Mouse (Mus musculus) C2C12 (cell line): ENCODE measurements around the gene Fam166a. TPM values are rescaled to one million over a fixed set of nuclear protein-coding genes. Genes with fewer than 3 reads are reported as not detected.

Experiments used
- H3K27me3 ChIP-seq: one replicate; pipeline ENCODE4 v1.6.1; 2011; ENCODE audit not compliant: control insufficient read depth, insufficient read depth, insufficient read length
- H3K36me3 ChIP-seq: one replicate; pipeline ENCODE4 v1.6.1; 2011; ENCODE audit not compliant: control insufficient read depth, insufficient read depth
- H3K4me3 ChIP-seq: one replicate; pipeline ENCODE4 v1.5.1; 2011; ENCODE audit warnings: mild to moderate bottlenecking, control low read depth; ENCODE audit not compliant: poor library complexity, insufficient read depth, severe bottlenecking
- H3K79me2 ChIP-seq: one replicate; pipeline ENCODE4 v1.6.1; 2011; ENCODE audit not compliant: control insufficient read depth, insufficient read depth
- H3K79me3 ChIP-seq: one replicate; pipeline ENCODE4 v1.6.1; 2011; ENCODE audit warnings: low read depth, control low read depth
- H3ac ChIP-seq: one replicate; pipeline ENCODE3; 2011; ENCODE audit warnings: low read depth; ENCODE audit not compliant: control insufficient read depth, insufficient read length
- CEBPB ChIP-seq: IDR thresholded peaks from one replicate; pipeline ENCODE4 v1.6.1; 2011; ENCODE audit warnings: low read depth, mild to moderate bottlenecking, control low read depth, moderate library complexity
- CTCF ChIP-seq: IDR thresholded peaks from one replicate; pipeline ENCODE4 v1.5.1; 2011; ENCODE audit not compliant: control insufficient read depth, insufficient read depth, insufficient read length
- FOSL1 ChIP-seq: IDR thresholded peaks from one replicate; pipeline ENCODE4 v1.8.0; 2011; ENCODE audit warnings: mild to moderate bottlenecking, low read length; ENCODE audit not compliant: poor library complexity, insufficient read depth, severe bottlenecking
- MAX ChIP-seq: IDR thresholded peaks from one replicate; pipeline ENCODE4 v1.6.1; 2011; ENCODE audit warnings: mild to moderate bottlenecking, control low read depth
- MYOD1 ChIP-seq: IDR thresholded peaks from one replicate; pipeline ENCODE4 v1.6.1; 2011; ENCODE audit warnings: low read depth; ENCODE audit not compliant: control insufficient read depth, insufficient read length
- MYOG ChIP-seq: IDR thresholded peaks from one replicate; pipeline ENCODE4 v1.6.1; 2011; ENCODE audit not compliant: control insufficient read depth, insufficient read length; ENCODE audit errors: extremely low read depth
- USF1 ChIP-seq: IDR thresholded peaks from one replicate; pipeline ENCODE4 v1.6.1; 2011; ENCODE audit warnings: low read depth, mild to moderate bottlenecking, control low read depth, moderate library complexity
- polyA plus RNA-seq: library from polyadenylated mRNA; unstranded; fragments of >200 nt; fragmentation: generic; extraction: Trizol; gene quantifications from one replicate; pipeline ENCODE4 v1.2.1, GENCODE M21; 2012; ENCODE audit warnings: missing spikeins

Fam166a gene
- polyA plus RNA-seq, 1 experiment: not detected

GRCm38 (mm10) chr2:25267746-25268309, 49.3 kb downstream of the Fam166a start:
- Histone ChIP-seq H3K36me3 (peaks cover 18% of the 10 kb centered on the region), H3K79me3 (peaks cover 22% of the 10 kb centered on the region), H3K27me3 (no peaks in the 10 kb centered on the region), H3K4me3 (no peak overlapping the region), H3ac (no peak overlapping the region), H3K79me2 (peaks cover 79% of the 10 kb centered on the region)
- TF ChIP-seq FOSL1 (no peak), CEBPB (no peak), CTCF (no peak), USF1 (no peak), MAX (no peak), MYOG (no peak), MYOD1 (no peak)

Other genes starting within 250 kb of the Fam166a start
- gene Mrpl41, start 243.6 kb upstream of the Fam166a start, polyA plus RNA-seq: 98.4 TPM
- 3.8 TPM for gene Pnpla7, start 242.7 kb upstream of the Fam166a start, polyA plus RNA-seq
- 30.6 TPM for gene Nsmf, start 164.4 kb upstream of the Fam166a start, polyA plus RNA-seq
- gene Entpd8, start 138.4 kb upstream of the Fam166a start, polyA plus RNA-seq: not detected
- gene Noxa1, start 123.6 kb upstream of the Fam166a start, polyA plus RNA-seq: not detected
- 0.56 TPM for gene Nrarp, start 38.0 kb upstream of the Fam166a start, polyA plus RNA-seq
- gene Tor4a, start 21.9 kb upstream of the Fam166a start, polyA plus RNA-seq: 15.5 TPM
- gene Nelfb, start 7.3 kb upstream of the Fam166a start, polyA plus RNA-seq: 47.4 TPM
- gene Stpg3, start 4.1 kb upstream of the Fam166a start, polyA plus RNA-seq: not detected
- gene Tubb4b, start 6.0 kb downstream of the Fam166a start, polyA plus RNA-seq: 800 TPM
- not detected for gene Slc34a3, start 15.6 kb downstream of the Fam166a start, polyA plus RNA-seq
- gene Rnf224, start 18.0 kb downstream of the Fam166a start, polyA plus RNA-seq: not detected
- gene Rnf208, start 23.5 kb downstream of the Fam166a start, polyA plus RNA-seq: 0.22 TPM
- 0.25 TPM for gene Cysrt1, start 23.7 kb downstream of the Fam166a start, polyA plus RNA-seq
- 3.9 TPM for gene AL732309.1, start 28.1 kb downstream of the Fam166a start, polyA plus RNA-seq
- 28.5 TPM for gene Tmem203, start 36.7 kb downstream of the Fam166a start, polyA plus RNA-seq
- 7.4 TPM for gene Tprn, start 43.9 kb downstream of the Fam166a start, polyA plus RNA-seq
- 143 TPM for gene Ssna1, start 53.7 kb downstream of the Fam166a start, polyA plus RNA-seq
- 89.4 TPM for gene Anapc2, start 53.7 kb downstream of the Fam166a start, polyA plus RNA-seq
- not detected for gene Tmem210, start 69.4 kb downstream of the Fam166a start, polyA plus RNA-seq
- not detected for gene Lrrc26, start 71.2 kb downstream of the Fam166a start, polyA plus RNA-seq
- gene Grin1, start 100.4 kb downstream of the Fam166a start, polyA plus RNA-seq: 0.02 TPM
- 38.0 TPM for gene Man1b1, start 113.6 kb downstream of the Fam166a start, polyA plus RNA-seq
- gene Dpp7, start 137.6 kb downstream of the Fam166a start, polyA plus RNA-seq: 22.4 TPM
- gene Uap1l1, start 146.9 kb downstream of the Fam166a start, polyA plus RNA-seq: 96.6 TPM
- gene Sapcd2, start 153.6 kb downstream of the Fam166a start, polyA plus RNA-seq: 25.8 TPM
- not detected for gene Entpd2, start 177.1 kb downstream of the Fam166a start, polyA plus RNA-seq
- gene Npdc1, start 180.6 kb downstream of the Fam166a start, polyA plus RNA-seq: 79.9 TPM
- gene Fut7, start 204.5 kb downstream of the Fam166a start, polyA plus RNA-seq: 0.08 TPM
- 4.2 TPM for gene Abca2, start 210.0 kb downstream of the Fam166a start, polyA plus RNA-seq
- 0.15 TPM for gene Clic3, start 238.1 kb downstream of the Fam166a start, polyA plus RNA-seq
- 12.3 TPM for gene Paxx, start 242.3 kb downstream of the Fam166a start, polyA plus RNA-seq